Comparison of ENCODE assay signal across 8 mouse cellular contexts in the genomic region with DNA sequence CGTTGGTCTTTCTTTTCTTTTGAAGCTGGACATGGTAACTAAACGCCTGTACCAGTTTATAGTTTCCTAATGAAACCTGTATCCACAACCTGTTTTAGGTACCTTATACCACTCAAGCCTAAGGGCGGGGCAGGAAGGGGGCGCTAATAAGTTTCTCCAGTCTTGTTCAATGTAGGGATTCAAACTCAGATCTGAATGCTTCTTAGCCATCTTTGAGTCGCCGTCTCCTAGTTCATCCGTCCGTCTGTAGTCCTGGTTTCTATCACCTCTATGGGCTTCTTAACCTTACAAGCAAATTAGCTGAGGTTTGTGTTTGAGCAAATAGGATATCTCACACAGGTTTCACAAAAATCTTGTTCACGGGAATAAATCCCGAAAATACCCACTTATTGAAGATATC. TPM values are rescaled to one million over a fixed set of nuclear protein-coding genes. Genes with fewer than 3 reads are reported as not detected.
DNase-seq lines count a peak whose midpoint lies in the region; ATAC-seq and TF ChIP-seq lines count a peak whose summit lies in the region.

No protein-coding gene starts in this region.

- no peaks in the 10 kb centered on the region for H3K27me3 ChIP-seq in cerebellum, adult 2 months (ENCODE audit: control insufficient read depth, insufficient read depth, low read length)
- no peaks in the 10 kb centered on the region for H3K27me3 ChIP-seq in C2C12 (ENCODE audit: control insufficient read depth, insufficient read depth, insufficient read length)
- no peaks in the 10 kb centered on the region for H3K27me3 ChIP-seq in forebrain, embryonic 13.5 days
- no peaks in the 10 kb centered on the region for H3K27me3 ChIP-seq in limb, embryonic 15.5 days
- H3K27me3 ChIP-seq in neural tube, embryonic 14.5 days (ENCODE audit: control insufficient read depth, insufficient read depth, low read length): no peaks in the 10 kb centered on the region

- peak overlapping the region; percentile 84 for H3K4me3 ChIP-seq in cerebellum, adult 2 months (replicated peaks; ENCODE audit: insufficient read depth, low read depth, low read length)
- H3K4me3 ChIP-seq in C2C12 (ENCODE audit: insufficient read depth, poor library complexity, severe bottlenecking): peak overlapping the region; percentile 97
- H3K4me3 ChIP-seq in forebrain, embryonic 13.5 days: peak overlapping the region; percentile 93
- peak overlapping the region; percentile 88 for H3K4me3 ChIP-seq in limb, embryonic 15.5 days
- H3K4me3 ChIP-seq in neural tube, embryonic 14.5 days (ENCODE audit: low read depth, low read length): peak overlapping the region; percentile 93

- H3ac ChIP-seq in C2C12 (ENCODE audit: control insufficient read depth, insufficient read length, low read depth): peak overlapping the region; percentile 94

- H3K79me3 ChIP-seq in C2C12 (ENCODE audit: low read depth): peaks cover 43% of the 10 kb centered on the region

- no peak for DNase-seq in cerebellum, adult 2 months
- DNase-seq in cerebellum, postnatal 4 days (ENCODE audit: low spot score in 2 of 2): no peak
- DNase-seq in embryo, embryonic 10 days (ENCODE audit: low spot score): no peak
- no peak for DNase-seq in frontal cortex, postnatal 10 days (ENCODE audit: low spot score in 2 of 2)

- H3K9ac ChIP-seq in forebrain, embryonic 13.5 days: peak overlapping the region; percentile 95
- peak overlapping the region; percentile 88; the same call in 1 of the 2 replicates for H3K9ac ChIP-seq in limb, embryonic 15.5 days
- H3K9ac ChIP-seq in neural tube, embryonic 14.5 days (replicated peaks; ENCODE audit: low read depth, low read length): peak overlapping the region; percentile 97

- peaks cover 14% of the 10 kb centered on the region for H3K36me3 ChIP-seq in C2C12 (ENCODE audit: control insufficient read depth, insufficient read depth)
- H3K36me3 ChIP-seq in forebrain, embryonic 13.5 days (ENCODE audit: poor library complexity, severe bottlenecking): no peaks in the 10 kb centered on the region
- H3K36me3 ChIP-seq in limb, embryonic 15.5 days: 0 out of 2 replicates have a peak, but pooled peaks cover 3% of the 10 kb centered on the region
- no peaks in the 10 kb centered on the region for H3K36me3 ChIP-seq in neural tube, embryonic 14.5 days (ENCODE audit: control insufficient read depth, insufficient read depth, low read length)

- TF ChIP-seq CTCF in cerebellum, adult 2 months (IDR thresholded peaks at IDR 0.05; ENCODE audit: borderline replicate concordance, insufficient read depth, low read depth, low read length): no peak
- TF ChIP-seq CTCF in C2C12 (IDR thresholded peaks at IDR 0.05; ENCODE audit: control insufficient read depth, insufficient read depth, insufficient read length): no peak

- peak overlapping the region; percentile 1; the same call in 1 of the 2 replicates for H3K27ac ChIP-seq in cerebellum, adult 2 months (ENCODE audit: insufficient read depth, low read length)
- peak overlapping the region; percentile 95 for H3K27ac ChIP-seq in forebrain, embryonic 13.5 days
- H3K27ac ChIP-seq in limb, embryonic 15.5 days: peak overlapping the region; percentile 93
- H3K27ac ChIP-seq in neural tube, embryonic 14.5 days (ENCODE audit: low read depth, low read length): peak overlapping the region; percentile 98

- H3K4me1 ChIP-seq in cerebellum, adult 2 months (ENCODE audit: control insufficient read depth, insufficient read depth, low read length): peaks cover 2% of the 10 kb centered on the region
- peaks cover 48% of the 10 kb centered on the region for H3K4me1 ChIP-seq in forebrain, embryonic 13.5 days
- H3K4me1 ChIP-seq in limb, embryonic 15.5 days: peaks cover 26% of the 10 kb centered on the region
- peaks cover 37% of the 10 kb centered on the region for H3K4me1 ChIP-seq in neural tube, embryonic 14.5 days (ENCODE audit: control insufficient read depth, insufficient read depth, low read length)

- H3K79me2 ChIP-seq in C2C12 (ENCODE audit: control insufficient read depth, insufficient read depth): peaks cover 67% of the 10 kb centered on the region

- peak overlapping the region; percentile 80 for H3K4me2 ChIP-seq in forebrain, embryonic 13.5 days
- peak overlapping the region; percentile 63 for H3K4me2 ChIP-seq in limb, embryonic 15.5 days
- peak overlapping the region; percentile 80 for H3K4me2 ChIP-seq in neural tube, embryonic 14.5 days (ENCODE audit: low read depth, low read length)

- no peak for ATAC-seq in forebrain, embryonic 13.5 days
- no peak for ATAC-seq in limb, embryonic 15.5 days (ENCODE audit: insufficient number of reproducible peaks, low FRiP score, low TSS enrichment, low read depth)
- ATAC-seq in neural tube, embryonic 14.5 days (ENCODE audit: low read depth): no peak

- no peak for TF ChIP-seq POLR2A in cerebellum, adult 2 months (IDR thresholded peaks at IDR 0.05; ENCODE audit: borderline replicate concordance, insufficient read depth, low read length)

- 8% methylated on average over 10 of the region's 10 CpGs for WGBS in cerebellum, adult 2 months
- WGBS in forebrain, embryonic 13.5 days: 8% methylated on average over 10 of the region's 10 CpGs
- WGBS in limb, embryonic 15.5 days: 6% methylated on average over 10 of the region's 10 CpGs
- 12% methylated on average over 10 of the region's 10 CpGs for WGBS in neural tube, embryonic 14.5 days

- H3K9me3 ChIP-seq in forebrain, embryonic 13.5 days (replicated peaks): no peaks in the 10 kb centered on the region
- H3K9me3 ChIP-seq in limb, embryonic 15.5 days: no peaks in the 10 kb centered on the region
- H3K9me3 ChIP-seq in neural tube, embryonic 14.5 days (ENCODE audit: control insufficient read depth, low read length): no peaks in the 10 kb centered on the region

TF ChIP-seq in C2C12, 6 proteins besides CTCF, POLR2A, EP300 and RAD21:
- no peak for TF ChIP-seq FOSL1 (IDR thresholded peaks at IDR 0.05; ENCODE audit: insufficient read depth, low read length, poor library complexity, severe bottlenecking)
- TF ChIP-seq CEBPB (IDR thresholded peaks at IDR 0.05; ENCODE audit: low read depth): no peak
- TF ChIP-seq MAX (IDR thresholded peaks at IDR 0.05): no peak
- TF ChIP-seq USF1 (IDR thresholded peaks at IDR 0.05; ENCODE audit: low read depth): no peak
- TF ChIP-seq MYOD1 (IDR thresholded peaks at IDR 0.05; ENCODE audit: control insufficient read depth, insufficient read length, low read depth): no peak
- no peak for TF ChIP-seq MYOG (IDR thresholded peaks at IDR 0.05; ENCODE audit: control insufficient read depth, extremely low read depth, insufficient read length)

RNA-seq across cellular contexts. Expression of a gene that starts 0.3 kb away (rescaled TPM):
- polyA plus RNA-seq in cerebellum, adult 2 months (2012; rRNA removed): 8.6 and 9.8 TPM in 2 replicates
- polyA plus RNA-seq in C2C12 (2012; fragmentation: generic; extraction: Trizol): 6.1 TPM
- polyA plus RNA-seq in forebrain, embryonic 13.5 days (2015; fragmentation: Nextera tagmentation; extraction: Ambion mirVana): 17.7 and 18.2 TPM in 2 replicates
- polyA plus RNA-seq in limb, embryonic 15.5 days (2015; fragmentation: Nextera tagmentation; extraction: Ambion mirVana): 13.2 and 14.1 TPM in 2 replicates
- polyA plus RNA-seq in neural tube, embryonic 14.5 days (2014; fragmentation: Nextera tagmentation; extraction: Ambion mirVana): 16.3 and 16.8 TPM in 2 replicates

RNA-seq across cellular contexts. Expression of a gene that starts 3.3 kb away (rescaled TPM):
- 116 and 117 TPM in 2 replicates for polyA plus RNA-seq in cerebellum, adult 2 months (2012; rRNA removed)
- polyA plus RNA-seq in C2C12 (2012; fragmentation: generic; extraction: Trizol): 47.9 TPM
- polyA plus RNA-seq in forebrain, embryonic 13.5 days (2015; fragmentation: Nextera tagmentation; extraction: Ambion mirVana): 82.2 and 85.4 TPM in 2 replicates
- 47.8 and 48.9 TPM in 2 replicates for polyA plus RNA-seq in limb, embryonic 15.5 days (2015; fragmentation: Nextera tagmentation; extraction: Ambion mirVana)
- polyA plus RNA-seq in neural tube, embryonic 14.5 days (2014; fragmentation: Nextera tagmentation; extraction: Ambion mirVana): 155 and 160 TPM in 2 replicates

RNA-seq across cellular contexts. Expression of a gene that starts 15.6 kb away (rescaled TPM):
- 0.03 TPM in 1 of 2 replicates, not detected in the other for polyA plus RNA-seq in cerebellum, adult 2 months (2012; rRNA removed)
- polyA plus RNA-seq in C2C12 (2012; fragmentation: generic; extraction: Trizol): not detected
- polyA plus RNA-seq in forebrain, embryonic 13.5 days (2015; fragmentation: Nextera tagmentation; extraction: Ambion mirVana): 0.04 and 0.14 TPM in 2 replicates
- polyA plus RNA-seq in limb, embryonic 15.5 days (2015; fragmentation: Nextera tagmentation; extraction: Ambion mirVana): 0.10 and 0.18 TPM in 2 replicates
- polyA plus RNA-seq in neural tube, embryonic 14.5 days (2014; fragmentation: Nextera tagmentation; extraction: Ambion mirVana): 0.16 TPM in 1 of 2 replicates, not detected in the other

Comparison
In these comparisons a context has a peak if more than half of its experiments do, and no peak if none do; other contexts are left out.
1. H3K27ac ChIP-seq: peak in every context shown above with its lines; median percentile 98 in neural tube, embryonic 14.5 days; 95 in forebrain, embryonic 13.5 days; 93 in limb, embryonic 15.5 days; 1 in cerebellum, adult 2 months.